Mouse (Mus musculus) heart, postnatal 0 days (tissue): ENCODE results near the gene Pla2g10.

ENCODE experiments used
- CTCF ChIP-seq: IDR thresholded peaks from 2 replicates; pipeline ENCODE4 v1.5.1; 2016; ENCODE audit warnings: antibody characterized with exemption, control low read depth, low read depth
- EP300 ChIP-seq: IDR thresholded peaks from 2 replicates; pipeline ENCODE4 v1.6.1; 2016; ENCODE audit warnings: antibody characterized with exemption, low read depth

GRCm38 (mm10) chr16:13754400-13755190, 23.8 kb upstream of the Pla2g10 start:
- TF ChIP-seq CTCF (no peak), EP300 (no peak)
